ENCODE assay signal across 25 mouse cellular contexts in the genomic region with DNA sequence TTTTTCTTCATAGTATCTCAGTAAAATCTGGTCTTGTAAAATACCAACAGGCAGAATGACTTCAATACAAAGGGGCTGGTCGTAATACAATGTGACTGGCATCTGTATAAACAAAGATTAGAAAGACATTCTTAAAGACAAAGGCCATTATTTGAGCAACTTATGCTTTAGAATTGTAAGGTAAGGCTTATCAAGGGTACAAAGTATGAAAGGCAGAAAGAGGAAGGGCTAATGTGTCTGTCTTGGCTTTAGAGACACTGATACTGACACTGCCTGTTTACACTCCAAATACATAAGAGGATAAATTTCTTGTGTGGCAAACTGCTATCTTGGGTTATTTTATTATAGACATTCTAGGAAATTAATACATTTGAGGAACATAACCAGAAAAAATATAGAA.
"Had no signal": no experiment of that assay in that cellular context is flagged by ENCODE, and none has a peak within 500 bp of the region (broad histone marks: within the 10 kb centered on the region; RNA-seq: fewer than 3 reads in every experiment).

No protein-coding gene starts in this region.

- DNase-seq: cerebellum, adult 9-11 months; cerebellum, postnatal 10 days; cerebellum, postnatal 14 days; cerebellum, postnatal 25 days; cerebellum, postnatal 36 days; embryo, embryonic 11 days; forebrain, postnatal 0 days; gastrocnemius, adult 2 months; gastrocnemius, postnatal 10 days; gastrocnemius, postnatal 14 days; gastrocnemius, postnatal 25 days; gastrocnemius, postnatal 36 days; heart, adult 11 months; heart, adult 18-20 months; heart, adult 2 months had no signal

- H3K27ac ChIP-seq: embryonic facial prominence, embryonic 10.5 days; embryonic facial prominence, embryonic 12.5 days; embryonic facial prominence, embryonic 13.5 days; embryonic facial prominence, embryonic 15.5 days; forebrain, embryonic 10.5 days; forebrain, embryonic 12.5 days; forebrain, embryonic 13.5 days; forebrain, embryonic 15.5 days; gastrocnemius, adult 2 months; heart, adult 2 months; heart, embryonic 10.5 days had no signal

- H3K9me3 ChIP-seq: embryonic facial prominence, embryonic 10.5 days; embryonic facial prominence, embryonic 12.5 days; embryonic facial prominence, embryonic 13.5 days; embryonic facial prominence, embryonic 15.5 days; forebrain, embryonic 10.5 days; forebrain, embryonic 12.5 days; forebrain, embryonic 15.5 days; heart, embryonic 10.5 days had no signal

- H3K4me3 ChIP-seq: embryonic facial prominence, embryonic 10.5 days; embryonic facial prominence, embryonic 12.5 days; embryonic facial prominence, embryonic 13.5 days; embryonic facial prominence, embryonic 15.5 days; erythroblast, embryonic 14.5 days; forebrain, embryonic 10.5 days; forebrain, embryonic 12.5 days; forebrain, embryonic 13.5 days; forebrain, embryonic 15.5 days; gastrocnemius, adult 2 months; heart, adult 2 months; heart, embryonic 10.5 days had no signal

- H3K4me1 ChIP-seq: embryonic facial prominence, embryonic 10.5 days; embryonic facial prominence, embryonic 12.5 days; embryonic facial prominence, embryonic 13.5 days; embryonic facial prominence, embryonic 15.5 days; forebrain, embryonic 10.5 days; forebrain, embryonic 12.5 days; forebrain, embryonic 13.5 days; forebrain, embryonic 15.5 days; heart, embryonic 10.5 days had no signal

- H3K36me3 ChIP-seq: embryonic facial prominence, embryonic 10.5 days; embryonic facial prominence, embryonic 12.5 days; embryonic facial prominence, embryonic 13.5 days; embryonic facial prominence, embryonic 15.5 days; forebrain, embryonic 10.5 days; forebrain, embryonic 12.5 days; forebrain, embryonic 15.5 days; heart, embryonic 10.5 days had no signal

- H3K9ac ChIP-seq: embryonic facial prominence, embryonic 12.5 days; embryonic facial prominence, embryonic 13.5 days; embryonic facial prominence, embryonic 15.5 days; forebrain, embryonic 12.5 days; forebrain, embryonic 13.5 days; forebrain, embryonic 15.5 days; forebrain, postnatal 0 days had no signal

- H3K27me3 ChIP-seq: embryonic facial prominence, embryonic 12.5 days; embryonic facial prominence, embryonic 13.5 days; embryonic facial prominence, embryonic 15.5 days; forebrain, embryonic 12.5 days; forebrain, embryonic 13.5 days; forebrain, embryonic 15.5 days had no signal
